Mouse (Mus musculus) ES-Bruce4 (cell line): ENCODE results near the gene Klf11. TPM values are rescaled to one million over a fixed set of nuclear protein-coding genes. Genes with fewer than 3 reads are reported as not detected.
A peak's percentile ranks its signal among the peaks of the same experiment; 100 is the strongest.

ENCODE experiments used
- H3K27ac ChIP-seq: 2 replicates; pipeline ENCODE4 v1.5.1; 2012; ENCODE audit warnings: low read length, inconsistent platforms; ENCODE audit not compliant: insufficient read depth
- H3K27me3 ChIP-seq: 2 replicates; pipeline ENCODE4 v1.6.1; 2012; ENCODE audit warnings: mild to moderate bottlenecking, low read length, inconsistent platforms; ENCODE audit not compliant: control insufficient read depth, poor library complexity, insufficient read depth, severe bottlenecking
- H3K36me3 ChIP-seq: 2 replicates; pipeline ENCODE4 v1.6.1; 2012; ENCODE audit warnings: inconsistent platforms, mild to moderate bottlenecking, low read length, moderate library complexity; ENCODE audit not compliant: control insufficient read depth, poor library complexity, insufficient read depth, severe bottlenecking
- H3K4me1 ChIP-seq: one replicate; pipeline ENCODE4 v1.8.1; 2011; ENCODE audit warnings: low read length; ENCODE audit not compliant: control insufficient read depth, insufficient read depth
- H3K4me3 ChIP-seq: 2 replicates; pipeline ENCODE4 v1.5.1; 2011; ENCODE audit warnings: low read depth, mild to moderate bottlenecking, low read length
- H3K9ac ChIP-seq: 2 replicates; pipeline ENCODE4 v1.6.1; 2012; ENCODE audit warnings: low read depth, mild to moderate bottlenecking, inconsistent platforms; ENCODE audit not compliant: poor library complexity, severe bottlenecking
- H3K9me3 ChIP-seq: replicated peaks from 2 replicates; pipeline ENCODE4 v1.6.1; 2012; ENCODE audit warnings: mild to moderate bottlenecking, low read length, inconsistent platforms; ENCODE audit not compliant: control insufficient read depth, poor library complexity, insufficient read depth, severe bottlenecking
- CTCF ChIP-seq: IDR thresholded peaks from one replicate; pipeline ENCODE4 v1.8.1; 2011; ENCODE audit warnings: low read depth, low read length
- EP300 ChIP-seq: IDR thresholded peaks from 2 replicates; pipeline ENCODE4 v1.6.1; 2011; ENCODE audit warnings: low read depth, low read length; ENCODE audit not compliant: insufficient read depth
- POLR2A ChIP-seq: IDR thresholded peaks from one replicate; pipeline ENCODE4 v1.8.1; 2011; ENCODE audit warnings: low read length; ENCODE audit not compliant: insufficient read depth
- polyA plus RNA-seq: library from polyadenylated mRNA; stranded (reverse); fragments of >200 nt; gene quantifications from 2 replicates; pipeline ENCODE4 v1.2.4, GENCODE M21; 2011; ENCODE audit warnings: low read depth; ENCODE audit not compliant: missing spikeins, insufficient read depth, insufficient read length

Klf11 gene
- polyA plus RNA-seq, 1 experiment = 23.8 TPM

GRCm38 (mm10) chr12:24707954-24708823 lies 57.1 kb downstream of the Klf11 start, which contains the start of gene Rrm2:
Gene Rrm2 (plus strand): TSS chr12:24708241.
- TF ChIP-seq EP300 = 0 out of 2 replicates have a peak, but pooled peaks have one; percentile 19
- TF ChIP-seq CTCF = peak; percentile 68
- peak; percentile 58 for TF ChIP-seq POLR2A
- peaks cover 45% of the 10 kb centered on the region for H3K36me3 ChIP-seq
- H3K27ac ChIP-seq = peak within 1 kb of the TSS; percentile 60
- H3K4me3 ChIP-seq = peak within 1 kb of the TSS; percentile 87
- H3K9ac ChIP-seq = peak within 1 kb of the TSS; percentile 79
- H3K27me3 ChIP-seq = no peaks in the 10 kb centered on the region
- no peaks in the 10 kb centered on the region for H3K9me3 ChIP-seq
- H3K4me1 ChIP-seq = no peaks in the 10 kb centered on the region

- H3K27me3 ChIP-seq = no peaks in the 10 kb centered on the region
- peak overlapping the region; percentile 57 for H3K27ac ChIP-seq
- H3K9ac ChIP-seq = peak overlapping the region; percentile 79
- peaks cover 51% of the 10 kb centered on the region for H3K36me3 ChIP-seq
- H3K4me1 ChIP-seq = no peaks in the 10 kb centered on the region
- H3K9me3 ChIP-seq = no peaks in the 10 kb centered on the region
- no peak for TF ChIP-seq CTCF
- no peak for TF ChIP-seq POLR2A
- TF ChIP-seq EP300 = no peak
- H3K4me3 ChIP-seq = peak overlapping the region; percentile 76
These were observed 57.7 kb downstream of the Klf11 start for GRCm38 (mm10) chr12:24708824-24709218.

DNA sequence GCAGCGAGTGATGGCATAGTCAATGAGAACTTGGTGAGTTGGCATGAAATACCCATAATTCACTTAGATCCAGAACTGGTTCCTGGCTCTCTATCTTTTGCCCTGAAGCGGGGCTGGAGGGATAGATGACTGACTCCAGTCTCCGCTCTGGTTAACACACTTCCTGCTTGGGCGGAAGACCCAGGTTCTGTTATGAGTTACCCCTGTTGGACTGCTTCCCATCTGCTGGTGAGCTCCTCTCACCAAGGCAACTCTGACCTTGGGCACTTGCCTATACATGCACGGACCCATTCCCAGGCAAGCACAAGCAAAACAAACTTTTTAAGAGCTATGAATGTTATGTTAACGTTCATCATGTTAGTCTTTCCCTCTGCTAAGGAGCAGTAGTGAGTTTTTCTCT lies 58.3 kb downstream of the Klf11 start:
- H3K9ac ChIP-seq = peak overlapping the region; percentile 79
- peak overlapping the region; percentile 57 for H3K27ac ChIP-seq
- H3K4me1 ChIP-seq = no peaks in the 10 kb centered on the region
- peak overlapping the region; percentile 76 for H3K4me3 ChIP-seq
- no peak for TF ChIP-seq POLR2A
- no peak for TF ChIP-seq EP300
- TF ChIP-seq CTCF = no peak
- H3K9me3 ChIP-seq = no peaks in the 10 kb centered on the region
- H3K27me3 ChIP-seq = no peaks in the 10 kb centered on the region
- H3K36me3 ChIP-seq = peaks cover 51% of the 10 kb centered on the region

GRCm38 (mm10) chr12:24709831-24710508 lies 58.9 kb downstream of the Klf11 start:
- no peaks in the 10 kb centered on the region for H3K27me3 ChIP-seq
- H3K4me3 ChIP-seq = peak overlapping the region; percentile 76
- no peaks in the 10 kb centered on the region for H3K9me3 ChIP-seq
- no peaks in the 10 kb centered on the region for H3K4me1 ChIP-seq
- TF ChIP-seq POLR2A = no peak
- no peak for TF ChIP-seq CTCF
- TF ChIP-seq EP300 = no peak
- peaks cover 51% of the 10 kb centered on the region for H3K36me3 ChIP-seq
- H3K27ac ChIP-seq = 0 out of 2 replicates have a peak overlapping the region, but pooled peaks have one; percentile 47
- H3K9ac ChIP-seq = peak overlapping the region; percentile 79

GRCm38 (mm10) chr12:24710672-24711071 lies 59.6 kb downstream of the Klf11 start:
- H3K9me3 ChIP-seq = no peaks in the 10 kb centered on the region
- H3K4me3 ChIP-seq = peak overlapping the region; percentile 24
- H3K27ac ChIP-seq = peak overlapping the region; percentile 47; the same call in 1 of the 2 replicates
- H3K36me3 ChIP-seq = peaks cover 51% of the 10 kb centered on the region
- H3K9ac ChIP-seq = peak overlapping the region; percentile 44; the same call in 1 of the 2 replicates
- no peak for TF ChIP-seq POLR2A
- TF ChIP-seq EP300 = no peak
- TF ChIP-seq CTCF = peak; percentile 62
- no peaks in the 10 kb centered on the region for H3K27me3 ChIP-seq
- no peaks in the 10 kb centered on the region for H3K4me1 ChIP-seq

Other genes with a start within 250 kb of the Klf11 start
- gene Taf1b, start 152.9 kb upstream of the Klf11 start, polyA plus RNA-seq = 34.2 and 35.9 TPM in 2 replicates
- 9.4 and 11.0 TPM in 2 replicates for gene Grhl1, start 79.0 kb upstream of the Klf11 start, polyA plus RNA-seq
- gene Cys1, start 30.5 kb downstream of the Klf11 start, polyA plus RNA-seq = not detected in 2 replicates
- gene Rrm2, start 57.0 kb downstream of the Klf11 start, polyA plus RNA-seq = 297 and 319 TPM in 2 replicates
- 16.9 and 20.1 TPM in 2 replicates for gene Mboat2, start 179.6 kb downstream of the Klf11 start, polyA plus RNA-seq